Mouse (Mus musculus) kidney, adult 2 months (tissue): Measurements from ENCODE around the gene Ssbp3. TPM values are rescaled to one million over a fixed set of nuclear protein-coding genes. Genes with fewer than 3 reads are reported as not detected.
A peak's percentile ranks its signal among the peaks of the same experiment; 100 is the strongest.

ENCODE experiments used
- DNase-seq: peaks from one replicate; pipeline ENCODE4 v3.0.0; 2021
- H3K27ac ChIP-seq: fragments of 200-500 bp; 2 replicates; pipeline ENCODE4 v1.5.1; 2012; ENCODE audit warnings: low read depth, low read length, control low read depth, inconsistent platforms; ENCODE audit not compliant: insufficient read depth
- H3K27me3 ChIP-seq: fragments of 200-500 bp; replicated peaks from 2 replicates; pipeline ENCODE4 v1.6.1; 2012; ENCODE audit warnings: mild to moderate bottlenecking, moderate library complexity, low read length, inconsistent platforms; ENCODE audit not compliant: control insufficient read depth, insufficient read depth
- H3K36me3 ChIP-seq: fragments of 200-500 bp; 2 replicates; pipeline ENCODE4 v1.6.1; 2012; ENCODE audit warnings: mild to moderate bottlenecking, moderate library complexity, low read length, inconsistent platforms; ENCODE audit not compliant: control insufficient read depth, insufficient read depth
- H3K4me1 ChIP-seq: fragments of 200-500 bp; 2 replicates; pipeline ENCODE4 v1.6.1; 2011; ENCODE audit warnings: low read length; ENCODE audit not compliant: control insufficient read depth, insufficient read depth
- H3K4me3 ChIP-seq: fragments of 200-500 bp; 2 replicates; pipeline ENCODE4 v1.5.1; 2011; ENCODE audit warnings: mild to moderate bottlenecking, low read depth, low read length, control low read depth; ENCODE audit not compliant: insufficient read depth
- CTCF ChIP-seq: fragments of 200-500 bp; conservative IDR thresholded peaks from 2 replicates; pipeline ENCODE4 v1.5.1; 2011; ENCODE audit warnings: low read depth, mild to moderate bottlenecking, control low read depth, low read length, moderate library complexity, mixed read lengths; ENCODE audit not compliant: insufficient read depth, insufficient read length
- POLR2A ChIP-seq: fragments of 200-500 bp; IDR thresholded peaks from one replicate; pipeline ENCODE4 v1.6.1; 2011; ENCODE audit warnings: low read depth, low read length, control low read depth
- WGBS: fragments of 180-500 bp; shearing (Covaris S2); methylation state at CpG from one replicate; pipeline ENCODE4 v1.1.7; 2018; 5-methylcytosine and 5-hydroxymethylcytosine counted together
- polyA plus RNA-seq: library from polyadenylated mRNA; depleted of rRNA; stranded (reverse); fragments of >200 nt; gene quantifications from 2 replicates; pipeline ENCODE4 v1.2.3, GENCODE M21; 2012

Gene Ssbp3
- polyA plus RNA-seq, 1 experiment = 48.6 TPM

DNA sequence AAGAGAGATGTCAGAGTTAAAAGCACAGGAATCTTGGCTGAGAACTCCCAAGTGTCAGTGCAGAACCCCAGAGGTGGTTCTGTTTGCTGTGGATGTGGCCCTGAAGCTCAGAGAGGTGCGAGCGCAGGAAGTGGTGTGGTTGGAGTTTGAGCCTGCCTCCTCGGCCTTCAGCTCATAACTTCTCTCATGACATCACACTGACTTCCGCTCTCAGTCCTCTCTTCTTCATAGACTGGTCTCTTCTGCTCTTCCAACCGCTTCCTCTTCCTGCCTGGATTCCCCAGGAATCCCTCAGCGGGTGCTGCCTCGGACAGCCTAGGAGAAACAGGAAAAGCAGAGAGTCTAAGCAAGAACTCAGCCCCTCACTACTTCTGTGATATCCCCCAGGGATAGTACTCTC, 60.3 kb downstream of the Ssbp3 start:
- 61% methylated on average over 7 of the region's 7 CpGs for WGBS
- H3K27ac ChIP-seq = no peak overlapping the region
- no peaks in the 10 kb centered on the region for H3K27me3 ChIP-seq
- TF ChIP-seq CTCF = no peak
- TF ChIP-seq POLR2A = no peak
- H3K36me3 ChIP-seq = no peaks in the 10 kb centered on the region
- no peak overlapping the region for H3K4me3 ChIP-seq
- no peaks in the 10 kb centered on the region for H3K4me1 ChIP-seq
- peak; percentile 38 for DNase-seq

DNA sequence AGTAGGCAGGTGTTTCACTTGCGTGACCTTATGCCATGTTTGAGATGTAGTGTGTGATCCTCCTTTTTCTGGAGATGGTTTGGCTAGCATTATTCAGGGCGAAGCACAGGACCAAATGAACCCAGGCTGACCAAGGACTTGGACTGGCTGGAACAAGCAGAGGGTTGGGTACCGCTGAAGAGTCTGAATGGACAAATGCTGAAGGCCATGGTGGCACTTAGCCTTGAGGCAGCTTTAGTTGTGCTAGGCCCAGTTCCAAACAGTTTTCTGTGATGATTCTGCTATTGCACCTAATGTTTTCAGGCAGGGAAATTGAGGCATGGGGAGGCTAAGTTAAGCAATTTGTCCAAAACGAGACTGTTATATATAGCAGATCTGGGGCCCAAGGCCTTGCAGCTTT, 61.6 kb downstream of the Ssbp3 start:
- 88% methylated on average over 4 of the region's 4 CpGs for WGBS
- no peak for TF ChIP-seq POLR2A
- Histone ChIP-seq H3K27me3 (no peaks in the 10 kb centered on the region), H3K27ac (no peak overlapping the region), H3K36me3 (no peaks in the 10 kb centered on the region), H3K4me1 (0 out of 2 replicates have a peak, but pooled peaks cover 5% of the 10 kb centered on the region), H3K4me3 (no peak overlapping the region)
- DNase-seq = no peak

DNA sequence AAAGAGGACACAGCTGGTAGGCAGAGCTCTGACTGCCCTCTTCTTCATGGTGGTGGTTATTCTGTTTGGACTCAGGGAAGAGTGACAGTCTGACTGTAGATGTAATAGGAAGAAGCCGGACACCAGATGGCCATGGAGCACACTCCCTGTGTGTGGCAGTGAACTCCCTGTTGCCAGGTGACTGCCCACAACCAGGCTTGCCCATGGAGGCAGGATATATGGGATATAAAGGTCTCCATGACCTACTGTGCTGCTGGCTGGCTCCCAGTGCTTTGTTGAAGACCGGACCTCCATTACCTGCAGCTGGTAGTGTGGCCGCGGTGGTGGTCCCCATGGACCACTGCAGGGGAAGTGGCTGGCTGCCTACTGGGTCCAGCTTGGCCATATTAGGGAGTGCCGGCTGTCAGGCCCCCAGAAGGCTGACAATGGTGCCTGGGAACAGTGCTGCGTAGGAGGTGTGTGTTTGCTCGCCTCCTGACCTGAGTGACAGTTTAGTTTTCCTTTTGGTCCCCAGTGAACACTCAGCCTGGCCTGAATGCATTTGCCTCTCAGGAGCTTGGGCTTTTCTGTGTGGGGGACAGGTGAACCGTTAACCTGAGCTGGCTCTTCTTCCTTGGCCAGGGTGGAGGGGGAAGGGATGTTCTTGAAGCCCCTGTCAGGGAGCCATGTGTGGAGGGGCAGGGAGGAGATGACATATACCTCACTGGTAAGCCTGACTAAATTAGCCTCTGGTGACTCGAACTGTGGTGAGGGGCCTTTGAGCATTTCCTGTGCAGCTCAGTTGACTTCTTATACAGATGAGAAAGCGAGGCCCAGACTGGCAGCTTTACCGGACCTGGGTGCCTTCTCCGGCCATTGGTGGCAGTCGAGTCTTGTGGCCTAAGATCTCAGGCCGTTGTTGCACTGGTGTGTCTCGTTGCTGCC, 62.2 kb downstream of the Ssbp3 start:
- H3K27me3 ChIP-seq = no peaks in the 10 kb centered on the region
- DNase-seq = no peak
- H3K4me1 ChIP-seq = 0 out of 2 replicates have a peak, but pooled peaks cover 8% of the 10 kb centered on the region
- TF ChIP-seq POLR2A = no peak
- no peak for TF ChIP-seq CTCF
- no peak overlapping the region for H3K27ac ChIP-seq
- WGBS = 75% methylated on average over 15 of the region's 15 CpGs
- H3K4me3 ChIP-seq = no peak overlapping the region
- no peaks in the 10 kb centered on the region for H3K36me3 ChIP-seq

DNA sequence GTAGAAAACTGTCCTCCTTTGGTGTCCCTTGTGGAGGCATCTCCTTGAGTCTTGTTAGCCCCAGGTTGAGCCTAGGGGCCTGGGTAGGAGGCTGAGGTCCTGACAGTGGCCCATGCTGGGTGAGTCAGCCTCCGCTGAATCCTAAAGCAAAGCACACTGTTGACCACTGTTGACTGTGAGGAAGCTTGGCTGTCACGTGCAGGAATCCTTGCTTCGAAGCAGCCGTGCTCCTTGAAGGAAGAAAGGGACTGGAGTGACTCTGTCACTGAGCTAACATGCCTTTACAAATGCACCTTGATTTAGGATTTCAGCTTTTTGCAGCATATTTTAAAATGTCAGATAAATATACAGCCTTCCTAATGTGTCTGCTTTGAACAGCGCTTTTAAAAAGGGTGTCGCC, 64.8 kb downstream of the Ssbp3 start:
- 86% methylated on average over 6 of the region's 6 CpGs for WGBS
- Histone ChIP-seq H3K36me3 (no peaks in the 10 kb centered on the region), H3K4me1 (0 out of 2 replicates have a peak, but pooled peaks cover 8% of the 10 kb centered on the region), H3K27ac (no peak overlapping the region), H3K4me3 (no peak overlapping the region), H3K27me3 (no peaks in the 10 kb centered on the region)
- no peak for TF ChIP-seq CTCF
- TF ChIP-seq POLR2A = no peak
- DNase-seq = no peak

DNA sequence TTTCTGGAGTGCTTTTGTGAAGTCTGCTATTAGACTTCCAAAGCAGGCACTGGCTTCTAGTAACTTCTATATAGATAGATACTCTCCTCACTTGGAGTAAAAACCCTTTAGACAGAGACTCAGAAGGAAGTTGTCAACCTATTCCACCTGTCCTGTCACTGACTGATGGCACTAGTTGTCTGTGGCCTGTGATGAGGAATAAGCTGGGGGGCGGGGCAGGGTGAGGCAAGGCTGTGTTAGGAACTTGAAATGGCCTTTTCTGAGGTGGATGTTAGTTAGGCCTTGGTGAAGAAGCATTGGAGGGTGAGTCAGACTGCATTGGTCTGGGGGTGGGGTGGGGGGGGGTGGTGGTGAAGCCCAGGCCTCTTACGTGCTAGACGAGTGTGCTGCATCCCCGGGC, 65.4 kb downstream of the Ssbp3 start:
- Histone ChIP-seq H3K27ac (no peak overlapping the region), H3K4me1 (peaks cover 13% of the 10 kb centered on the region), H3K27me3 (no peaks in the 10 kb centered on the region), H3K36me3 (no peaks in the 10 kb centered on the region), H3K4me3 (no peak overlapping the region)
- 87% methylated on average over 4 of the region's 4 CpGs for WGBS
- TF ChIP-seq CTCF = no peak
- TF ChIP-seq POLR2A = no peak
- DNase-seq = no peak

DNA sequence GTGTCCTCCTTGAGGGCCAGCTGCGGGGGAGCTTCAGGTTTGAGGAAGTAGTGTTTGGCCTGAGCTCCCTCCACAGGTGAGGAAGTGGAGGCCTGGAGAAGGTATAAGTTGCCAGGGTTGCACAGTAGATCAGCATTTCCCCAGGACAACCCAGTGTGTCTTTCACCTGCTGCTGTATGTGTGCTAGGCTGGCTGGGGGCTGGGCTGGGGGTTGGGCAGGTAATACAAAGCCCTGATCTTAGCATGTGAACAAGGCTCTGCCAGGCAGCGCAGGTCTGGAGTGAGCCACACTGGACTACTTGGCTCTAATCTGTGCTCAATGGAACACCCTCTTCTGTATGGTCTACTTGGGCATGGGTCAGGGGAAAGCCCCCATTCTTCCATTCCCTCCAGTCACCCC, 66.1 kb downstream of the Ssbp3 start:
- no peaks in the 10 kb centered on the region for H3K36me3 ChIP-seq
- DNase-seq = no peak
- H3K4me1 ChIP-seq = peaks cover 20% of the 10 kb centered on the region
- H3K27ac ChIP-seq = no peak overlapping the region
- no peaks in the 10 kb centered on the region for H3K27me3 ChIP-seq
- WGBS = 70% methylated on average over 2 of the region's 2 CpGs
- TF ChIP-seq CTCF = no peak
- TF ChIP-seq POLR2A = no peak
- no peak overlapping the region for H3K4me3 ChIP-seq

DNA sequence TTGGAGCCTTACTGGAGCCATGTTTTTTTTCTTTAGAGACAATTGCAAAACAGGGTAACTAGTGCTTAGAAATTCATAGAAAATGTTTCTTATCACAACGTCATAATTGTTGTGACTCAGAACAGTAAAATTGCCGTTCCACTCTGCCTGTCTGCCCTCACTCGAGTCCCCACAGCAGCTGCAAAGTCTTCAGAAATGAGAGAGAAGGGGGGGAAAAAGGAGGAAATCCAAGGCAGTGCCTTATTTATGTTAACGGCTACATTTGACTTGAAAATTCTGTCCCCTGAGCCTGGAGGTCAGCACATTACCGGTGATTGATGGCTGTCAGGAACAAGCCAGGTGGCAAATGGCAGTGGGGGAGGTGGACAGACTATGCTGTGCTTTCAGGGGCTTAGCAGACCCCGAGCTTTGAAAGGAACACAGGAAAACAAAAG, 66.7 kb downstream of the Ssbp3 start:
- Histone ChIP-seq H3K36me3 (no peaks in the 10 kb centered on the region), H3K4me3 (no peak overlapping the region), H3K27me3 (no peaks in the 10 kb centered on the region), H3K4me1 (peaks cover 26% of the 10 kb centered on the region), H3K27ac (no peak overlapping the region)
- TF ChIP-seq POLR2A (no peak), CTCF (no peak)
- DNase-seq = no peak
- 28% methylated on average over 6 of the region's 6 CpGs for WGBS
